Mouse (Mus musculus) heart, postnatal 0 days (tissue): ENCODE measurements around the gene Gm49322.
A peak's percentile ranks its signal among the peaks of the same experiment; 100 is the strongest.

Source experiments
- CTCF ChIP-seq: IDR thresholded peaks from 2 replicates; pipeline ENCODE4 v1.5.1; 2016; ENCODE audit warnings: antibody characterized with exemption, control low read depth, low read depth
- EP300 ChIP-seq: IDR thresholded peaks from 2 replicates; pipeline ENCODE4 v1.6.1; 2016; ENCODE audit warnings: antibody characterized with exemption, low read depth

DNA sequence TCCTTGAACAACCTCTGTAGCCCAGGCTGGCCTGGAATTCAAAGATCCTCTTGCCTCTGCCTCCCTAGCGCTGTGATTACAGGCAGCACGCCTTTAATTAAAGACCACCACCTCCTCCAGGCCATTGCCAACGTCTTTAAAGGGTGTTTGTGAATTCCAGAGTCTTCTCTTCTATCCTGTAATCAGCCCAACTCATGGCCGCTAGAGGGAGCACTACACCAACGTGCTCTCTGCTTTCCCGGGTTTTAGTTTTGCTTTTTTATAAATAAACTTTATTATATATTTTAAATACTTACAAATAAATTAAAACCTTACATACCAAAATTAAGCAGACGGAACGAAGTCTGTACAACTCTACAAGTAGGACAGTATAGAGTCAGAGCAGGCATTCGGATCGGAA lies 53.4 kb downstream of the Gm49322 start:
- TF ChIP-seq CTCF (peak; percentile 69), EP300 (no peak)
